Mouse (Mus musculus): ENCODE measurements around the gene Lgi4. TPM values are rescaled to one million over a fixed set of nuclear protein-coding genes. Genes with fewer than 3 reads are reported as not detected.
A peak's percentile ranks its signal among the peaks of the same experiment; 100 is the strongest.

The Lgi4 gene
- polyA plus RNA-seq, 1 experiment from 2014 or later = 0.34 TPM

GRCm38 (mm10) chr7:31081106-31081505, 22.0 kb downstream of the Lgi4 start:
- H3K9me3 ChIP-seq (replicated peaks) = no peaks in the 10 kb centered on the region
- H3K4me3 ChIP-seq (replicated peaks) = no peak overlapping the region
- H3K4me2 ChIP-seq = no peak overlapping the region
- no peaks in the 10 kb centered on the region for H3K27me3 ChIP-seq
- H3K27ac ChIP-seq = no peak overlapping the region
- H3K36me3 ChIP-seq = no peaks in the 10 kb centered on the region
- ATAC-seq (replicated peaks; ENCODE audit: low FRiP score) = no peak
- no peak overlapping the region for H3K9ac ChIP-seq
- 56% methylated on average over 1 of the region's 1 CpGs for WGBS
- H3K4me1 ChIP-seq = peaks cover 12% of the 10 kb centered on the region

DNA sequence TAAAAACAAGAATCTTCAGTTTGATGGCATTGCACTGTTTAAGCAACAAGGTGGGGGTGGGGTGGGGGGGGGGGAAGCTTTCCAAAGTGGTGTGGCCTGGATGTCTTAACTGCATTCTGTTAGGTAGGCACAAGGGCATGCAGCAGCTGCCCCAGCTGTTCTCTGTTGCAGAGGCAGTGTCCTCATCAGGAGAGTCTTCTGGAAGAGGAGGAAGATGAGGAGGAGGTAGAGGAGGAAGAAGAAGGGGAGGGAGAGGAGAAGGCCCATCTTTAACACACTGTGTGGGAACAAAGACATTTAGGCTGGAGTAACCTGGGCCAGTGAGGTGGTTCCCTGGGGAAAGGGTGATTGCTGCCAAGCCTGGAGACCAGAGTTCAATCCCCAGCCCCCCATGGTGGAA, 23.0 kb downstream of the Lgi4 start:
- H3K9me3 ChIP-seq (replicated peaks) = no peaks in the 10 kb centered on the region
- no peak overlapping the region for H3K4me3 ChIP-seq (replicated peaks)
- H3K4me1 ChIP-seq = peaks cover 12% of the 10 kb centered on the region
- no peak overlapping the region for H3K9ac ChIP-seq
- H3K4me2 ChIP-seq = no peak overlapping the region
- no peaks in the 10 kb centered on the region for H3K27me3 ChIP-seq
- H3K36me3 ChIP-seq = no peaks in the 10 kb centered on the region
- H3K27ac ChIP-seq = no peak overlapping the region
- no peak for ATAC-seq (replicated peaks; ENCODE audit: low FRiP score)

DNA sequence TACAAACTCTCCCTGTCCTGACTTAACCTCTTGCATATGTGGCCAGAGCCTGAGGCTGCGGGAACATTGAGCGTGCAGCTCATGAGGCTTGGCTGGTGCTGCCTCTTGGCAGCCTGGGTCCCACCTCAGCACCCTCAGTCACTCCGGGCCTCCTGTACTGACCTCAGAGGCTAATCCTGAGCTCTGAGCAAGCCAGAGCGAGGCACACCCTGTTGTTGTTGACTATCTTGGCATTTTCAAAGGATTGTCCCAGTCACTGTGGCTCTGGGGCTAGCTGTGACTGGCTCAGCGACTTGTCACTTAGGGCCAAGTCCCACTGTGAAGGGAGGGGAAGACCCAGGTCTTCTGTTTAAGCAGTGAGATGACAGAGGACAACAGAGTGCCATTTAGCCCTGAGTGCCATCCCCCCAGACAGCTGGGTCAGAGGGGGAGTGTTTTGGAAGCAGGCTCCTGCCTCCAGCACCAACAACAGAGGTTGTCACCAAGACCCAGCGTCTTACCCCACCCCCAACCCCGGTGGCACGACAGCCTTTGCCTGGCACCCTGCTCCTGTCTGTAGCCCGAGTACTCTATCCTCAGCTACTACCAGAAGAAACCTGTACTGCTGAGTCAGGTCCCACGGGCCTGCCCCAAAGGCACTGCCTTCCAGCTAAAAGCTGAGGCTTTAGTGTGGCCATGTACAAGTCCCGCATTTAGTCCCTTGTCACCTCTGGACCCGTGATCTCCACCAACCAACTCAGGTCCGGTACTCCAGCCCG, 23.9 kb downstream of the Lgi4 start:
- no peak for ATAC-seq (replicated peaks; ENCODE audit: low FRiP score)
- Histone ChIP-seq H3K4me3 (replicated peaks) (no peak overlapping the region), H3K27me3 (no peaks in the 10 kb centered on the region), H3K27ac (no peak overlapping the region), H3K36me3 (no peaks in the 10 kb centered on the region), H3K9me3 (replicated peaks) (no peaks in the 10 kb centered on the region), H3K9ac (no peak overlapping the region), H3K4me1 (peaks cover 12% of the 10 kb centered on the region), H3K4me2 (no peak overlapping the region)
- 73% methylated on average over 14 of the region's 14 CpGs for WGBS

DNA sequence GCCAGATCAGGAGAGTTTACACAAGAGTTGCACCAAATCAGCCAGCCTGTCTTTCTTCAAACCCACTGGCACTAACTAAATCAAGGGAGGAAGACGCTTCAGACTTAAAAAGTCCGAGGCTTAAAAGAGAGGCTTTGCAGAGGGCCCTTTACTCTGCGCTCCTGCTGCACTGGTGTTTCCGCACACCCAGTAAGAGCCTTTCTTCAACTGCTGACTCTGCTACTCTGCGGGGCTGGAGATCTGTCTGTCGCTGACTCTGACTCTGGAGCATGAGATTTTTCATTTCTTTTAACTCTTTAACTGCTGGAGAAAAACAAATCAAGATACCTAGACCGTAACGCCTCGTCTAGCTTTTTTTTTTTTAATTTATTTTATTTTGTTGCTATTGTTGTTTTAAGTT, 25.0 kb downstream of the Lgi4 start:
- no peak for ATAC-seq (replicated peaks; ENCODE audit: low FRiP score)
- Histone ChIP-seq H3K9me3 (replicated peaks) (no peaks in the 10 kb centered on the region), H3K4me2 (no peak overlapping the region), H3K27ac (peak overlapping the region; percentile 52; the same call in 1 of the 2 replicates), H3K4me3 (replicated peaks) (no peak overlapping the region), H3K4me1 (peaks cover 12% of the 10 kb centered on the region), H3K9ac (no peak overlapping the region), H3K27me3 (no peaks in the 10 kb centered on the region), H3K36me3 (no peaks in the 10 kb centered on the region)
- WGBS = 52% methylated on average over 9 of the region's 9 CpGs

- Histone ChIP-seq H3K4me1 (peaks cover 12% of the 10 kb centered on the region), H3K9ac (no peak overlapping the region), H3K4me3 (replicated peaks) (no peak overlapping the region), H3K36me3 (no peaks in the 10 kb centered on the region), H3K9me3 (replicated peaks) (no peaks in the 10 kb centered on the region), H3K27ac (peak overlapping the region; percentile 56; the same call in 1 of the 2 replicates), H3K4me2 (no peak overlapping the region), H3K27me3 (no peaks in the 10 kb centered on the region)
- no peak for ATAC-seq (replicated peaks; ENCODE audit: low FRiP score)
- 50% methylated on average over 3 of the region's 3 CpGs for WGBS
Measured at GRCm38 (mm10) chr7:31085171-31085570, 26.0 kb downstream of the Lgi4 start.

DNA sequence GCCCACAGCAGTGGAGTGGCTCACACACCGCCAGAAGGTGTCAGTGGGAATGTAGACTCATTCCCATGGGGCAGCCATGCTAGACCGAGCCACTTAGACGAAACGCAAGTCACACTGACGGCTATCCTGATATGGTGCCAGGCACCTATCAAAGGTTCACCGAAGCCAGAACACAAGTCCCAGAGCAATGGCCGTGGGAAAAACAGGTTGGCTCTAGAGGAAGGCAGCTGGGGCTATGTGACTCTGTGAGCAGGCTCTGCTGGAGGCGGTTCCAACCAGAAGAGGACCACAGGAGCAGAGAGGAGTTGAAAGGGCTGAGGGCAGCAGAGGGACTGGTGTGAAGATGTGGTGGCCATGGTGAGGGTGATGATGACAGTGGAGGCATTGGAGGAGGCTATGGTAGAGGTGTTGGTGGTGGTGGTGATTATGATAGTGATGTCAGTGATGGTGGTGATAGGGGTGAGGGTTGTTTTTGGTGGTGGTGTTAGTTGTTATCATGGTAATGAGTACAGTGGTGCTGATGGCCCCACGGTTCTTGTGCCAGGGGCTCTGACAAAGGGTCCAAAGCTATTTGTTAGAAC, 27.1 kb downstream of the Lgi4 start:
- Histone ChIP-seq H3K9ac (no peak overlapping the region), H3K4me2 (no peak overlapping the region), H3K27ac (no peak overlapping the region), H3K9me3 (replicated peaks) (no peaks in the 10 kb centered on the region), H3K4me3 (replicated peaks) (no peak overlapping the region), H3K36me3 (no peaks in the 10 kb centered on the region), H3K4me1 (peaks cover 12% of the 10 kb centered on the region), H3K27me3 (no peaks in the 10 kb centered on the region)
- no peak for ATAC-seq (replicated peaks; ENCODE audit: low FRiP score)
- 90% methylated on average over 9 of the region's 9 CpGs for WGBS

DNA sequence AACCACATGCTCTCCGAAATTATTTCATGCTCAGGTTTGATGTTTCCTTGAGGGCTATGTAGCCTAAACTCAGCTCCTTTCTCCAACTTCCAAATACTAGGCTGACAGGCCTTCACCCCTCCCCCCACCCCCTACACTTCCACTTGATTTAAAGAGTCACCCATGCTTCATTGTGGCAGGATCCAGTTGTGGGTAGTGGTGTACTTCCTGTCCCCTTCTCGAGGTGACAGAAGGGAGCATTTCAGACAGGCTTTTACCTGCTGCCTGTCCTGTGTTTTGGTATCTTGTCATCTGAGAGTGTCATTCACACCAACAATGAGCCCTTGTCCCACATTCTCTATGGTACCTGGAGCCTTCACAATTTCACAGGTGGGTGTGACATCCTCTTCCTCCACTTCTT, 28.1 kb downstream of the Lgi4 start:
- no peak for ATAC-seq (replicated peaks; ENCODE audit: low FRiP score)
- peaks cover 12% of the 10 kb centered on the region for H3K4me1 ChIP-seq
- H3K36me3 ChIP-seq = no peaks in the 10 kb centered on the region
- H3K9ac ChIP-seq = no peak overlapping the region
- H3K4me2 ChIP-seq = no peak overlapping the region
- 37% methylated on average over 2 of the region's 2 CpGs for WGBS
- H3K27ac ChIP-seq = no peak overlapping the region
- no peak overlapping the region for H3K4me3 ChIP-seq (replicated peaks)
- no peaks in the 10 kb centered on the region for H3K9me3 ChIP-seq (replicated peaks)
- H3K27me3 ChIP-seq = no peaks in the 10 kb centered on the region

GRCm38 (mm10) chr7:31088206-31088605, 29.1 kb downstream of the Lgi4 start:
- peaks cover 12% of the 10 kb centered on the region for H3K4me1 ChIP-seq
- H3K4me3 ChIP-seq (replicated peaks) = no peak overlapping the region
- H3K4me2 ChIP-seq = no peak overlapping the region
- no peaks in the 10 kb centered on the region for H3K9me3 ChIP-seq (replicated peaks)
- H3K27ac ChIP-seq = no peak overlapping the region
- no peak overlapping the region for H3K9ac ChIP-seq
- H3K36me3 ChIP-seq = no peaks in the 10 kb centered on the region
- 75% methylated on average over 3 of the region's 3 CpGs for WGBS
- no peaks in the 10 kb centered on the region for H3K27me3 ChIP-seq
- ATAC-seq (replicated peaks; ENCODE audit: low FRiP score) = no peak

DNA sequence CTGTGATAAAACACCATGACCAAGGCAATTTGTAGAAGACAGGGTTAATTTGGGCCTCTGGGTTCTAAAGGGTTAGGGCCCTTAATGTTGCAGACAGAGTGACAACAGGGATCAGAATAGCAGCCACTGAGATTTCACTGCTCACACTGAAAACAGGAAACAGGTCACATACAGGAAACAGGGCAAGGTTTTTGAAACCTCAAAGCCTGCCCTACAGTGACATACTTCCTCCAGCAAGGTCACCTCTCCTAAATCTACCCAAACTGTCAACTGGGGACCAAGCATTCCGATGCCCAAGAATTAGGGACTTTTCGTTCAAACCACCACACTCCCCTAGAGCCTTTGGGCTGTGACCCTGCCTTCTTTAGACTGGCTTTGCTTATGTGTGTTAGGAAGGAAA, 30.6 kb downstream of the Lgi4 start:
- H3K9me3 ChIP-seq (replicated peaks) = no peaks in the 10 kb centered on the region
- H3K4me3 ChIP-seq (replicated peaks) = no peak overlapping the region
- H3K27me3 ChIP-seq = no peaks in the 10 kb centered on the region
- no peak overlapping the region for H3K4me2 ChIP-seq
- no peak for ATAC-seq (replicated peaks; ENCODE audit: low FRiP score)
- WGBS = 64% methylated on average over 2 of the region's 2 CpGs
- H3K4me1 ChIP-seq = peaks cover 5% of the 10 kb centered on the region
- H3K36me3 ChIP-seq = no peaks in the 10 kb centered on the region
- no peak overlapping the region for H3K9ac ChIP-seq
- H3K27ac ChIP-seq = 0 out of 2 replicates have a peak overlapping the region, but pooled peaks have one; percentile 48

GRCm38 (mm10) chr7:31094774-31095501, 35.8 kb downstream of the Lgi4 start:
- no peak for ATAC-seq (replicated peaks; ENCODE audit: low FRiP score)
- Histone ChIP-seq H3K4me1 (peaks cover 8% of the 10 kb centered on the region), H3K27ac (no peak overlapping the region), H3K9me3 (replicated peaks) (no peaks in the 10 kb centered on the region), H3K4me3 (replicated peaks) (no peak overlapping the region), H3K4me2 (no peak overlapping the region), H3K9ac (no peak overlapping the region), H3K27me3 (no peaks in the 10 kb centered on the region), H3K36me3 (no peaks in the 10 kb centered on the region)
- 33% methylated on average over 12 of the region's 12 CpGs for WGBS

DNA sequence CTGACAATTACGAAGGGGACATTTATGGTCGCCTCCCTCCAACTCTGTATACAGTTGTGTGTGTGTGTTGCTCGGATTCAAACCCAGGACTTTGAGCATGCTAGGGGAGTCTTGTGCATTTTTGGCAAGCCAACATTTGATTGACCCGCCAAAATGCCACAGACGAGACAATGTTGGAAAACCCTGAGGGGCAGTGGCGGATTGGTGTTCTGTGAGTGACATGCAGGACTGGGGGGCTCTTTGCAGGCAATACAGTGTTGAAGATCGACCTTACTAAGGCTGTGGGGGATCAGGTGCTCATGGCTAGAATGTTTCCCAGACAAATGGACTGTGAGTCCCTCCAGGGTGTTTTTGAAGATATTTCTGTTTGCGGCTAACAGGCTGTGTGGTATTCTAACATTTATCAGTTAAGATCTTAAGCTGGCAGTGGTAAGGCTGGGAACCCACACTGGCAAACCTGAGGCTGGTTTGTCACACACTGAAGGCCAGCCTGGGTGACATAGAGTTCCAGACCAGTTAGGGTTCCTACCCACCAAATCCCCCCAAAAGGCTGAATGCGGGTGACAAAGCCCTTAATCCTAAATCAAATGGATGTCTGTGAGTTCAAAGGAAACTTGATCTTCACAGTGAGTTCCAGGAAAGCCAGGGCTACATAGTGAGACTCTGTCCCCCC, 37.9 kb downstream of the Lgi4 start:
- ATAC-seq (replicated peaks; ENCODE audit: low FRiP score) = no peak
- WGBS = 73% methylated on average over 9 of the region's 9 CpGs
- no peaks in the 10 kb centered on the region for H3K27me3 ChIP-seq
- H3K4me3 ChIP-seq (replicated peaks) = no peak overlapping the region
- peaks cover 8% of the 10 kb centered on the region for H3K4me1 ChIP-seq
- no peaks in the 10 kb centered on the region for H3K9me3 ChIP-seq (replicated peaks)
- no peak overlapping the region for H3K27ac ChIP-seq
- no peak overlapping the region for H3K4me2 ChIP-seq
- no peak overlapping the region for H3K9ac ChIP-seq
- H3K36me3 ChIP-seq = no peaks in the 10 kb centered on the region

All from kidney, embryonic 15.5 days (tissue).